Mouse (Mus musculus): ENCODE data around the gene Gabarap.

Gene Gabarap

GRCm38 (mm10) chr11:70020022-70020631 is 29.2 kb downstream of the Gabarap start:
- DNase-seq (ENCODE audit: low read depth, low spot score): no peak

GRCm38 (mm10) chr11:70020731-70021263 is 29.9 kb downstream of the Gabarap start:
- no peak for DNase-seq (ENCODE audit: low read depth, low spot score)

- peak; percentile 89 for DNase-seq (ENCODE audit: low read depth, low spot score)
Measured at GRCm38 (mm10) chr11:70021264-70022132, 30.6 kb downstream of the Gabarap start.

- DNase-seq (ENCODE audit: low read depth, low spot score): no peak
Measured at GRCm38 (mm10) chr11:70023481-70024150, 32.7 kb downstream of the Gabarap start.

GRCm38 (mm10) chr11:70024151-70024514 is 33.2 kb downstream of the Gabarap start:
- DNase-seq (ENCODE audit: low read depth, low spot score): no peak

GRCm38 (mm10) chr11:70026689-70027088 is 35.7 kb downstream of the Gabarap start:
- no peak for DNase-seq (ENCODE audit: low read depth, low spot score)

- DNase-seq (ENCODE audit: low read depth, low spot score): no peak
Measured at GRCm38 (mm10) chr11:70027397-70027796, 36.5 kb downstream of the Gabarap start.

- no peak for DNase-seq (ENCODE audit: low read depth, low spot score)
Measured at GRCm38 (mm10) chr11:70028401-70029129, 37.6 kb downstream of the Gabarap start.

GRCm38 (mm10) chr11:70029130-70029801 is 38.3 kb downstream of the Gabarap start:
- DNase-seq (ENCODE audit: low read depth, low spot score): no peak

- DNase-seq (ENCODE audit: low read depth, low spot score): no peak
Measured at GRCm38 (mm10) chr11:70029829-70030550, 39.0 kb downstream of the Gabarap start.

- DNase-seq (ENCODE audit: low read depth, low spot score): no peak
Measured at GRCm38 (mm10) chr11:70030651-70031320, 39.8 kb downstream of the Gabarap start.

- no peak for DNase-seq (ENCODE audit: low read depth, low spot score)
Measured at GRCm38 (mm10) chr11:70031321-70031670, 40.4 kb downstream of the Gabarap start.

- no peak for DNase-seq (ENCODE audit: low read depth, low spot score)
Measured at GRCm38 (mm10) chr11:70038174-70038573, 47.2 kb downstream of the Gabarap start.

GRCm38 (mm10) chr11:70039631-70040030 is 48.7 kb downstream of the Gabarap start:
- DNase-seq (ENCODE audit: low read depth, low spot score): no peak

GRCm38 (mm10) chr11:70040184-70040583 is 49.2 kb downstream of the Gabarap start:
- DNase-seq (ENCODE audit: low read depth, low spot score): no peak

- DNase-seq (ENCODE audit: low read depth, low spot score): no peak
Measured at GRCm38 (mm10) chr11:70042309-70043085, 51.6 kb downstream of the Gabarap start.

GRCm38 (mm10) chr11:70043665-70044064 is 52.7 kb downstream of the Gabarap start:
- no peak for DNase-seq (ENCODE audit: low read depth, low spot score)

All from c-Kit-negative CD71-positive TER-119-positive erythroid progenitor cells, embryonic 14.5 days (primary cell).